In the genomic region with DNA sequence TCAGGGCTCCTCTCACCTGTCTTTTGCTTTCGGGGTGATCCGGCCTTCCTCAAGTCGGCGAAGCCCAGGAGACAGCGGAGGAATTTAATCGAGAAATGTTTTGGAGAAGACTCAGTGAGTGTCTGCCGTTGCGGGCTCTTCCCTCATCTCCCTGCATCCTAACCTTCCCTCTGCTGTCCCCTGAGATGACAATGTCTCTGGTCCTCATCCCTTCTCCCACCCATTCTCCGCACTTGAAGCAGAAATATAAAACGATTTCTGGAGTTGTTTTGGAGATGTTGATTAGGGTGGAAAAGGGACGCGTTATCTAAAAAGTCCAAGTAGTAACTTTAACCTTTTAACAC, we compare ENCODE assay signal across 8 mouse cellular contexts. TPM values are rescaled to one million over a fixed set of nuclear protein-coding genes. Genes with fewer than 3 reads are reported as not detected.
DNase-seq lines count a peak whose midpoint lies in the region; ATAC-seq and TF ChIP-seq lines count a peak whose summit lies in the region.

No protein-coding gene starts in this region.

- ATAC-seq in lung, embryonic 14.5 days (ENCODE audit: insufficient read depth) = peak; percentile 18; the same call in 1 of the 2 replicates
- ATAC-seq in embryonic facial prominence, embryonic 13.5 days (ENCODE audit: insufficient number of reproducible peaks, insufficient read depth, low FRiP score, low TSS enrichment, low read depth) = no peak
- ATAC-seq in intestine, embryonic 16.5 days = peak; percentile 22; the same call in 1 of the 2 replicates
- ATAC-seq in neural tube, embryonic 13.5 days (ENCODE audit: low read depth) = peak; percentile 49

- DNase-seq in lung, embryonic 14.5 days = no peak
- DNase-seq in lung, postnatal 36 days = no peak
- no peak for DNase-seq in gastrocnemius, postnatal 4 days (ENCODE audit: low spot score in 2 of 2)
- DNase-seq in left cerebral cortex, postnatal 10 days (ENCODE audit: extremely low spot score in 1 of 2, low spot score in 2 of 2) = no peak
- no peak for DNase-seq in cerebellum, postnatal 25 days

- peaks cover 14% of the 10 kb centered on the region for H3K36me3 ChIP-seq in lung, embryonic 14.5 days (ENCODE audit: insufficient read depth)
- peaks cover 17% of the 10 kb centered on the region for H3K36me3 ChIP-seq in embryonic facial prominence, embryonic 13.5 days
- no peaks in the 10 kb centered on the region for H3K36me3 ChIP-seq in intestine, embryonic 16.5 days (ENCODE audit: control insufficient read depth, insufficient read depth, low read length)
- peaks cover 32% of the 10 kb centered on the region for H3K36me3 ChIP-seq in neural tube, embryonic 13.5 days

- under 1% methylated on average over 12 of the region's 12 CpGs for WGBS in lung, embryonic 14.5 days
- WGBS in embryonic facial prominence, embryonic 13.5 days = 1% methylated on average over 12 of the region's 12 CpGs
- WGBS in intestine, embryonic 16.5 days = under 1% methylated on average over 12 of the region's 12 CpGs
- 1% methylated on average over 12 of the region's 12 CpGs for WGBS in neural tube, embryonic 13.5 days

- no peaks in the 10 kb centered on the region for H3K27me3 ChIP-seq in lung, embryonic 14.5 days (ENCODE audit: insufficient read depth, low read length)
- H3K27me3 ChIP-seq in embryonic facial prominence, embryonic 13.5 days = no peaks in the 10 kb centered on the region
- H3K27me3 ChIP-seq in intestine, embryonic 16.5 days (replicated peaks; ENCODE audit: control insufficient read depth, insufficient read depth, low read length) = no peaks in the 10 kb centered on the region
- H3K27me3 ChIP-seq in neural tube, embryonic 13.5 days = no peaks in the 10 kb centered on the region

- H3K4me1 ChIP-seq in lung, embryonic 14.5 days (ENCODE audit: insufficient read depth) = no peaks in the 10 kb centered on the region
- H3K4me1 ChIP-seq in embryonic facial prominence, embryonic 13.5 days = peaks cover 10% of the 10 kb centered on the region
- no peaks in the 10 kb centered on the region for H3K4me1 ChIP-seq in intestine, embryonic 16.5 days (ENCODE audit: control insufficient read depth, insufficient read depth, low read length)
- H3K4me1 ChIP-seq in neural tube, embryonic 13.5 days (replicated peaks) = peaks cover 14% of the 10 kb centered on the region

- H3K4me3 ChIP-seq in lung, embryonic 14.5 days (ENCODE audit: low read depth, low read length) = peak overlapping the region; percentile 71
- H3K4me3 ChIP-seq in embryonic facial prominence, embryonic 13.5 days = peak overlapping the region; percentile 81
- peak overlapping the region; percentile 75 for H3K4me3 ChIP-seq in intestine, embryonic 16.5 days (ENCODE audit: low read length)
- H3K4me3 ChIP-seq in neural tube, embryonic 13.5 days = peak overlapping the region; percentile 71

- H3K9ac ChIP-seq in lung, embryonic 14.5 days = peak overlapping the region; percentile 61
- H3K9ac ChIP-seq in embryonic facial prominence, embryonic 13.5 days = peak overlapping the region; percentile 83
- peak overlapping the region; percentile 76 for H3K9ac ChIP-seq in intestine, embryonic 16.5 days (ENCODE audit: low read depth, low read length)
- peak overlapping the region; percentile 78 for H3K9ac ChIP-seq in neural tube, embryonic 13.5 days

- H3K27ac ChIP-seq in lung, embryonic 14.5 days (ENCODE audit: low read depth) = peak overlapping the region; percentile 28; the same call in 1 of the 2 replicates
- peak overlapping the region; percentile 44; the same call in 1 of the 2 replicates for H3K27ac ChIP-seq in embryonic facial prominence, embryonic 13.5 days
- no peak overlapping the region for H3K27ac ChIP-seq in intestine, embryonic 16.5 days (ENCODE audit: low read length)
- H3K27ac ChIP-seq in neural tube, embryonic 13.5 days (replicated peaks) = peak overlapping the region; percentile 39; the same call in 1 of the 2 replicates

- TF ChIP-seq CTCF in lung, embryonic 14.5 days (IDR thresholded peaks at IDR 0.05; ENCODE audit: low read depth) = no peak

- intact Hi-C loops in left cerebral cortex, postnatal 10 days (cut with DNase I) = no loop called here

- H3K9me3 ChIP-seq in lung, embryonic 14.5 days (ENCODE audit: low read depth, low read length) = no peaks in the 10 kb centered on the region
- no peaks in the 10 kb centered on the region for H3K9me3 ChIP-seq in embryonic facial prominence, embryonic 13.5 days
- H3K9me3 ChIP-seq in intestine, embryonic 16.5 days (ENCODE audit: control insufficient read depth, low read length) = no peaks in the 10 kb centered on the region
- no peaks in the 10 kb centered on the region for H3K9me3 ChIP-seq in neural tube, embryonic 13.5 days

- peak overlapping the region; percentile 75 for H3K4me2 ChIP-seq in lung, embryonic 14.5 days
- peak overlapping the region; percentile 78 for H3K4me2 ChIP-seq in embryonic facial prominence, embryonic 13.5 days
- peak overlapping the region; percentile 83 for H3K4me2 ChIP-seq in intestine, embryonic 16.5 days (ENCODE audit: low read depth, low read length)
- H3K4me2 ChIP-seq in neural tube, embryonic 13.5 days = peak overlapping the region; percentile 90

RNA-seq across cellular contexts. Expression of gene Ccndbp1, which starts 0.4 kb away (rescaled TPM):
- 32.9 and 36.1 TPM in 2 replicates for polyA plus RNA-seq in lung, embryonic 14.5 days (2014; fragmentation: Nextera tagmentation; extraction: Ambion mirVana)
- 41.7 and 45.1 TPM in 2 replicates for polyA plus RNA-seq in embryonic facial prominence, embryonic 13.5 days (2015; fragmentation: Nextera tagmentation; extraction: Ambion mirVana)
- polyA plus RNA-seq in intestine, embryonic 16.5 days (2015; fragmentation: Nextera tagmentation; extraction: Ambion mirVana) = 34.5 and 34.6 TPM in 2 replicates
- polyA plus RNA-seq in neural tube, embryonic 13.5 days (2015; fragmentation: Nextera tagmentation; extraction: Ambion mirVana) = 76.9 and 83.6 TPM in 2 replicates
- 10 to 100 TPM; 22.2 to 22.4 TPM for total RNA-seq in gastrocnemius, postnatal 4 days (2021)
- 10 to 100 TPM; 57.1 to 59.1 TPM for total RNA-seq in left cerebral cortex, postnatal 10 days (2021)

RNA-seq across cellular contexts. Expression of gene Epb42, which starts 28.2 kb away (rescaled TPM):
- 0.72 and 0.78 TPM in 2 replicates for polyA plus RNA-seq in lung, embryonic 14.5 days (2014; fragmentation: Nextera tagmentation; extraction: Ambion mirVana)
- polyA plus RNA-seq in embryonic facial prominence, embryonic 13.5 days (2015; fragmentation: Nextera tagmentation; extraction: Ambion mirVana) = 0.87 and 3.2 TPM in 2 replicates
- polyA plus RNA-seq in intestine, embryonic 16.5 days (2015; fragmentation: Nextera tagmentation; extraction: Ambion mirVana) = 1.5 and 3.4 TPM in 2 replicates
- polyA plus RNA-seq in neural tube, embryonic 13.5 days (2015; fragmentation: Nextera tagmentation; extraction: Ambion mirVana) = 0.99 and 1.0 TPM in 2 replicates
- total RNA-seq in gastrocnemius, postnatal 4 days (2021) = under 1 TPM; 0.52 to 0.57 TPM
- not detected for total RNA-seq in left cerebral cortex, postnatal 10 days (2021)

RNA-seq across cellular contexts. Expression of gene Tmem62, which starts 31.8 kb away (rescaled TPM):
- polyA plus RNA-seq in lung, embryonic 14.5 days (2014; fragmentation: Nextera tagmentation; extraction: Ambion mirVana) = 4.1 and 4.9 TPM in 2 replicates
- 1.5 and 2.6 TPM in 2 replicates for polyA plus RNA-seq in embryonic facial prominence, embryonic 13.5 days (2015; fragmentation: Nextera tagmentation; extraction: Ambion mirVana)
- 4.1 and 4.3 TPM in 2 replicates for polyA plus RNA-seq in intestine, embryonic 16.5 days (2015; fragmentation: Nextera tagmentation; extraction: Ambion mirVana)
- polyA plus RNA-seq in neural tube, embryonic 13.5 days (2015; fragmentation: Nextera tagmentation; extraction: Ambion mirVana) = 13.0 and 14.0 TPM in 2 replicates
- total RNA-seq in gastrocnemius, postnatal 4 days (2021) = 1 to 10 TPM; 2.4 to 2.5 TPM
- total RNA-seq in left cerebral cortex, postnatal 10 days (2021) = 10 to 100 TPM; 20.6 to 24.9 TPM

RNA-seq across cellular contexts. Expression of gene Ubr1, which starts 38.1 kb away (rescaled TPM):
- 26.5 and 30.0 TPM in 2 replicates for polyA plus RNA-seq in lung, embryonic 14.5 days (2014; fragmentation: Nextera tagmentation; extraction: Ambion mirVana)
- polyA plus RNA-seq in embryonic facial prominence, embryonic 13.5 days (2015; fragmentation: Nextera tagmentation; extraction: Ambion mirVana) = 28.9 and 29.5 TPM in 2 replicates
- polyA plus RNA-seq in intestine, embryonic 16.5 days (2015; fragmentation: Nextera tagmentation; extraction: Ambion mirVana) = 15.4 and 16.2 TPM in 2 replicates
- polyA plus RNA-seq in neural tube, embryonic 13.5 days (2015; fragmentation: Nextera tagmentation; extraction: Ambion mirVana) = 32.6 and 33.6 TPM in 2 replicates
- 10 to 100 TPM; 21.6 to 22.3 TPM for total RNA-seq in gastrocnemius, postnatal 4 days (2021)
- total RNA-seq in left cerebral cortex, postnatal 10 days (2021) = 10 to 100 TPM; 40.9 to 42.3 TPM
